Mouse (Mus musculus) naive thymus-derived CD4-positive, alpha-beta T cell, adult 5 months (primary cell): ENCODE measurements around the gene Aadac. TPM values are rescaled to one million over a fixed set of nuclear protein-coding genes. Genes with fewer than 3 reads are reported as not detected.

Experiments
- polyA plus RNA-seq: library from polyadenylated mRNA; unstranded; fragments of 100-300 nt; shearing (Covaris generic); gene quantifications from one replicate; pipeline ENCODE4 v1.2.1, GENCODE M21; 2017

Gene Aadac
- not detected for polyA plus RNA-seq

DNA sequence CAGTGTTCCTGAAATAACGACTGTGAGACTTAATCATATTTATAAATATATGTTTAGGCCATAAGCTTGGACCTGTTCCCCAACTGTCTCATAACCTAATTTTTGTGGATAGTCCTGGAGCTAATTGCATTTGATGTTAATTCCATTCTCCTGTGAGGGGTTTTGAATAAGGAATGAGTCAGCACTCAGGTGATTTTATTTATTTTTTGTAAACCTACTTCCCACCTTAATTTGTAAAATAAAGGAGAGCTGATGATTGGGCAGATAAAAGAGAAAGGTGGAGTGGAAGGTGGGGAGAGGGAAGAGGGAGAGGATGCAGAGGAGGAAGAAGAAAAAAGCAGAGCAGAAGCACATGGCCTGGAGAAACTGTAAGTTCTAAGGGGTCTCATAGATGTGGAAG lies at the start of gene Aadac:
Aadac (plus strand) TSS at position 301 of the 400 bp plus-strand sequence.

GRCm38 (mm10) chr3:60006443-60006842 lies 19.1 kb upstream of the Aadac start, which contains the start of gene Aadacl2:
Gene Aadacl2, plus strand, starts transcription at chr3:60006743.

DNA sequence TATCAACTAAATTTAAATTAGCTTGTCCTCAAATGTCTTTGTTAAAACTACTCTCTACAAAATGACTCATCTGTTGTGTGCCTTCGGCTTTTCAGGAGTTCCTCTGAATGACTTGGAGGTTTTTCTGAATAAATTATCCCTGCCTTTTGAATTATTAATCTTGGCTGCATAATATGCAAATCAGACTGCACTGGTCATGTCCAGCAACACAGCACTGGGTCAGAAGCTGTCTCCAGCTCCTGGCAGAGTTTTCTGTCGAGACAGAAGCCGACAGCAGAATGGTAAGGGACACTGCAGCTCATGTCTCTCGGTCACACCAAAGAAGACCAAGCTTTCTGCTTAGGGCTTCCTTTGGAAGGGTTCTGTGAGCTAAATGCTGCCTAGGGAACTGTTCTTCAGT lies 56.1 kb downstream of the Aadac start, which contains the start of gene Sucnr1:
Sucnr1 (plus strand) TSS at position 222 of the 400 bp plus-strand sequence.

Other genes with a start within 250 kb of the Aadac start
- gene Gm8298, start 164.7 kb upstream of the Aadac start, polyA plus RNA-seq: not detected
- gene C130079G13Rik, start 100.5 kb upstream of the Aadac start, polyA plus RNA-seq: not detected
- gene Aadacl2, start 19.0 kb upstream of the Aadac start, polyA plus RNA-seq: not detected
- gene Sucnr1, start 56.2 kb downstream of the Aadac start, polyA plus RNA-seq: not detected